Mouse (Mus musculus) heart, embryonic 14.5 days (tissue): ENCODE results near the gene Zbtb16. TPM values are rescaled to one million over a fixed set of nuclear protein-coding genes. Genes with fewer than 3 reads are reported as not detected.

ENCODE experiments used
- ATAC-seq: fragments of 200-750 bp; cut with Nextera tagmentation; 2 replicates; pipeline ENCODE4 v1.8.0; 2017; ENCODE audit warnings: low read depth, moderate TSS enrichment; ENCODE audit not compliant: insufficient number of reproducible peaks, insufficient read depth, low FRiP score
- H3K27ac ChIP-seq, 2 experiments: fragments of 200-500 bp in 1 of 2; fragments of 300-500 bp in 1 of 2; sonication (generic) in 1 of 2; replicated peaks in 1 of 2; 2 replicates each; pipeline ENCODE4 v1.5.1; 2012 to 2014; ENCODE audit warnings: low read depth in 2 of 2, low read length in 2 of 2, control low read depth in 1 of 2, mild to moderate bottlenecking in 1 of 2, mixed read lengths in 1 of 2; ENCODE audit not compliant: control insufficient read depth in 1 of 2, insufficient read depth in 1 of 2
- H3K27me3 ChIP-seq: fragments of 300-500 bp; sonication (generic); 2 replicates; pipeline ENCODE4 v1.6.1; 2014; ENCODE audit warnings: mild to moderate bottlenecking, low read length, control low read depth; ENCODE audit not compliant: control insufficient read depth, insufficient read depth
- H3K36me3 ChIP-seq: fragments of 300-500 bp; sonication (generic); 2 replicates; pipeline ENCODE4 v1.6.1; 2014; ENCODE audit warnings: mild to moderate bottlenecking, control low read depth, low read length, mixed read lengths; ENCODE audit not compliant: control insufficient read depth, insufficient read depth
- H3K4me1 ChIP-seq, 2 experiments: fragments of 200-500 bp in 1 of 2; fragments of 300-500 bp in 1 of 2; sonication (generic) in 1 of 2; 2 replicates each; pipeline ENCODE4 v1.6.1; 2012 to 2014; ENCODE audit warnings: low read length in 2 of 2, control low read depth in 1 of 2, mixed read lengths in 1 of 2; ENCODE audit not compliant: control insufficient read depth in 2 of 2, insufficient read depth in 2 of 2
- H3K4me2 ChIP-seq: fragments of 300-500 bp; sonication (generic); 2 replicates; pipeline ENCODE4 v1.6.1; 2014; ENCODE audit warnings: mild to moderate bottlenecking, low read length
- H3K4me3 ChIP-seq, 2 experiments: fragments of 200-500 bp in 1 of 2; fragments of 300-500 bp in 1 of 2; sonication (generic) in 1 of 2; 2 replicates each; pipeline ENCODE4 v1.5.1; 2012 to 2014; ENCODE audit warnings: low read length in 2 of 2, mild to moderate bottlenecking in 2 of 2, control low read depth in 1 of 2, low read depth in 1 of 2, moderate library complexity in 1 of 2; ENCODE audit not compliant: control insufficient read depth in 1 of 2, insufficient read depth in 1 of 2
- H3K9ac ChIP-seq: fragments of 300-500 bp; sonication (generic); 2 replicates; pipeline ENCODE4 v1.6.1; 2014; ENCODE audit warnings: mild to moderate bottlenecking, low read length
- H3K9me3 ChIP-seq: fragments of 300-500 bp; sonication (generic); 2 replicates; pipeline ENCODE4 v1.6.1; 2016; ENCODE audit warnings: low read length, control low read depth; ENCODE audit not compliant: control insufficient read depth
- WGBS: fragments of 180-500 bp; shearing (Covaris S2); extraction: QIAGEN DNeasy Blood & Tissue Kit; methylation state at CpG from one replicate; pipeline ENCODE4 v1.1.7; 2014; 5-methylcytosine and 5-hydroxymethylcytosine counted together
- polyA plus RNA-seq: library from polyadenylated mRNA; unstranded; fragments of >200 nt; fragmentation: Nextera tagmentation; extraction: Ambion mirVana; gene quantifications from 2 replicates; pipeline ENCODE4 v1.2.1, GENCODE M21; 2014

The Zbtb16 gene
- polyA plus RNA-seq, 1 experiment from 2014 or later: 2.1 TPM

- Histone ChIP-seq H3K4me3 (no peak overlapping the region), H3K36me3 (no peaks in the 10 kb centered on the region), H3K4me1 (peaks cover 18 to 23% of the 10 kb centered on the region in 2 experiments), H3K27me3 (no peaks in the 10 kb centered on the region), H3K27ac (no peak overlapping the region), H3K9ac (no peak overlapping the region), H3K9me3 (no peaks in the 10 kb centered on the region), H3K4me2 (no peak overlapping the region)
- 44% methylated on average over 12 of the region's 12 CpGs for WGBS
- ATAC-seq: no peak
Observed at GRCm38 (mm10) chr9:48696731-48697469, 139.1 kb downstream of the Zbtb16 start.

GRCm38 (mm10) chr9:48696330-48696729 lies 139.7 kb downstream of the Zbtb16 start:
- ATAC-seq: no peak
- Histone ChIP-seq H3K4me1 (peaks cover 18 to 23% of the 10 kb centered on the region in 2 experiments), H3K27me3 (no peaks in the 10 kb centered on the region), H3K27ac (no peak overlapping the region), H3K9me3 (no peaks in the 10 kb centered on the region), H3K36me3 (no peaks in the 10 kb centered on the region), H3K9ac (no peak overlapping the region), H3K4me2 (no peak overlapping the region), H3K4me3 (no peak overlapping the region)
- WGBS: 37% methylated on average over 4 of the region's 4 CpGs

GRCm38 (mm10) chr9:48695796-48696195 lies 140.2 kb downstream of the Zbtb16 start:
- H3K4me1 ChIP-seq: peaks cover 14 to 23% of the 10 kb centered on the region in 2 experiments
- H3K4me2 ChIP-seq: no peak overlapping the region
- ATAC-seq: no peak
- H3K9me3 ChIP-seq: no peaks in the 10 kb centered on the region
- H3K36me3 ChIP-seq: no peaks in the 10 kb centered on the region
- H3K27ac ChIP-seq: no peak overlapping the region
- WGBS: 79% methylated on average over 4 of the region's 4 CpGs
- no peak overlapping the region for H3K4me3 ChIP-seq
- no peak overlapping the region for H3K9ac ChIP-seq
- no peaks in the 10 kb centered on the region for H3K27me3 ChIP-seq

- Histone ChIP-seq H3K4me3 (no peak overlapping the region), H3K9ac (peak overlapping the region; percentile 44; the same call in 1 of the 2 replicates), H3K36me3 (no peaks in the 10 kb centered on the region), H3K27ac (no peak overlapping the region), H3K4me2 (peak overlapping the region; percentile 11; the same call in 1 of the 2 replicates), H3K9me3 (no peaks in the 10 kb centered on the region), H3K4me1 (peaks cover 14 to 23% of the 10 kb centered on the region in 2 experiments), H3K27me3 (no peaks in the 10 kb centered on the region)
- WGBS: 12% methylated on average over 10 of the region's 10 CpGs
- ATAC-seq: no peak
Observed at GRCm38 (mm10) chr9:48694616-48695061, 141.4 kb downstream of the Zbtb16 start.

GRCm38 (mm10) chr9:48693696-48694095 lies 142.3 kb downstream of the Zbtb16 start:
- H3K9ac ChIP-seq: no peak overlapping the region
- ATAC-seq: no peak
- no peaks in the 10 kb centered on the region for H3K36me3 ChIP-seq
- H3K4me3 ChIP-seq: no peak overlapping the region
- peaks cover 18 to 23% of the 10 kb centered on the region in 2 experiments for H3K4me1 ChIP-seq
- H3K4me2 ChIP-seq: no peak overlapping the region
- 72% methylated on average over 7 of the region's 7 CpGs for WGBS
- H3K27ac ChIP-seq: no peak overlapping the region
- H3K27me3 ChIP-seq: no peaks in the 10 kb centered on the region; the same call in 1 of the 2 replicates
- H3K9me3 ChIP-seq: no peaks in the 10 kb centered on the region

GRCm38 (mm10) chr9:48689718-48689980 lies 146.4 kb downstream of the Zbtb16 start:
- Histone ChIP-seq H3K27ac (no peak overlapping the region), H3K4me3 (no peak overlapping the region), H3K27me3 (no peaks in the 10 kb centered on the region; the same call in 1 of the 2 replicates), H3K4me2 (no peak overlapping the region), H3K4me1 (peaks cover 6 to 8% of the 10 kb centered on the region in 2 experiments), H3K9ac (no peak overlapping the region), H3K9me3 (no peaks in the 10 kb centered on the region), H3K36me3 (no peaks in the 10 kb centered on the region)
- ATAC-seq: no peak
- WGBS: 91% methylated on average over 1 of the region's 1 CpGs

- ATAC-seq: no peak
- H3K27ac ChIP-seq: no peak overlapping the region
- H3K4me2 ChIP-seq: no peak overlapping the region
- WGBS: 35% methylated on average over 6 of the region's 6 CpGs
- peaks cover 3 to 4% of the 10 kb centered on the region in 2 experiments; a peak in 2 of 4 replicates for H3K4me1 ChIP-seq
- no peaks in the 10 kb centered on the region; the same call in 1 of the 2 replicates for H3K27me3 ChIP-seq
- no peak overlapping the region for H3K4me3 ChIP-seq
- H3K9ac ChIP-seq: no peak overlapping the region
- H3K9me3 ChIP-seq: no peaks in the 10 kb centered on the region
- no peaks in the 10 kb centered on the region for H3K36me3 ChIP-seq
Observed at GRCm38 (mm10) chr9:48688859-48689717, 146.9 kb downstream of the Zbtb16 start.
